Mouse (Mus musculus) adrenal gland, adult 8-10 months (tissue): ENCODE results near the gene Ehbp1. TPM values are rescaled to one million over a fixed set of nuclear protein-coding genes. Genes with fewer than 3 reads are reported as not detected.

Experiments
- total RNA-seq, 4 experiments: library from RNA; stranded (reverse); gene quantifications; 2 replicates each; pipeline ENCODE4 v1.2.4; 2022

The Ehbp1 gene
- total RNA-seq, 4 experiments from 2014 or later, result 22.1 to 35.4 (median 32.0) TPM

Other genes starting within 250 kb of the Ehbp1 start
- gene Tmem17, start 169.8 kb upstream of the Ehbp1 start, total RNA-seq, result 1 to 10 TPM; 3.3 to 4.3 (median 3.6) TPM